Mouse (Mus musculus): ENCODE results near the gene Ankrd23. TPM values are rescaled to one million over a fixed set of nuclear protein-coding genes. Genes with fewer than 3 reads are reported as not detected.

The Ankrd23 gene
- total RNA-seq, 2 experiments from 2014 or later: 5.2 to 6.4 TPM

DNA sequence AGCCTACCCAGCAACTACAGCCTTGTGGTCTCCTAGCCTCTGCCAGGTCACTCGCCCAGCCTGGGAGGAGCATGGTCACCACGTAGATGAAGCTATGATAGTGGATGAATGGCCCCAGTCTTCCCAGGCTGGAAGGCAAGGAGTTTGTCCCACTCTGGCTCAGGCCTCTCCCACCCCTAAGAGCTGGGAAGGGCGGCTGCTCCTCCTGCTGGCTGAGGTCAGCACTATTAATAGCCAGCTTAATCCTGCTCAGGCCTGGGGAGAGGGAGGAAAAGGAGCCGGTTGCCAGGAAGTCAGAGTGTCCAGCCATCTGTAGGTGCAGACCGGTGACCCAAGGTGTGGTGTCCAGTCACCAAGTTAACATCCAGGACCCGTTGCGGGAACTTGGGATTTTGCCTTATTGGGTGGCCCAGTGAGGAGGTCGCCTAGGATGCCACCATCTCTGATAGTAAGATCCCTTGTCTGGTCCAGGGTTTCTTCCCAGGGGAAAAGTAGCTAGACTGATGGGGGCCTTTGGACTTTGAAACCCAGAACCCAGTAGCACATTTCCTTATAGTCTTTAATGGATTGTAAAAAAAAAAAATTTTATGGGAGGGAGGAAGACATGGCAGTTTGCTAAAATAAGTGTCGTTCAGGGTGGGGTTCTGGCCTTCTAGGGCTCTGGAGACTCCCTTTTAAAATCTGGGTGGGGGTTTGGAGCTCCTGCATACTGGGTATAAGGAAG is 44.1 kb downstream of the Ankrd23 start:
- DNase-seq (ENCODE audit: low spot score in 2 of 2): no peak

DNA sequence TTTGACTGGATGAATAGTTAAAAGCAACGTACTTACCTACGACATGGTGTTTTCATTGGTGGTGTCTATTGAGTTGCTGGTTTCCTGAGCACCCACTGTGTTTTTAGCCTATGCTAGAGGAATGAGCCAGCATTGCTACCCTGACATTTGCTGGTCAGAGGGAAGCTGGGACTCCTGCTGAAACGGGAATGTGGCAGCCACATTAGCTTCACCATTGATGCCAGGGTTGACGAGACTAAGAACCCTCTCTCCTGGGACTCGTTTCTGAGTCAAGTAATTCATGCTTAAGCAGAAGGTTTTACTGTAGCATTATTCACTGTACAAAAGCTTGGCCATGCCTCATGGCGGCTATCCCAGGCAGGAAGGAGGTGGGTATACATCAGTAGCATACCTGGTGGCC is 47.0 kb downstream of the Ankrd23 start:
- DNase-seq (ENCODE audit: low spot score in 2 of 2): no peak
- intact Hi-C loops (cut with DNase I): no loop called here

More for the DNA sequence above, 44.1 kb downstream of the Ankrd23 start:
- intact Hi-C loops (cut with DNase I): no loop called here

DNA sequence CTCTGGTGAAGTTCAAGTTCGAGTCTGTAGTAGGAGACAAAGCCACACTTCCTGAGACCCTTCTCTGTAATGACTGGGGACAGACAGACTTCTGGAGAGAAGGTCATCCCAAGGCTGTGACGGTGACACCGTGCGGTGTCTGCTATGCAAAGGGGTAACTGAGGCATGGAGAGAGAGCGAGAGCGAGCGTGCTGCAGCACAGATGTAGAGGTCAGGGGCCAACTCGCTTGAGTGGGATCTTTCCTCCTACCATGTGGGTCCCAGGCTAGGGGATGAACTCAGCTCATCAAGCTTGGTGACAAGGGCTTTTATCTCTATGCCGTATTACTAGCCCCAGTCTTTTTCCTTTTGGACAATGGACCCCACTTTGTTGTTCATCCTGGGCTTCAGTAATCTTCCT is 49.6 kb downstream of the Ankrd23 start:
- no peak for DNase-seq (ENCODE audit: low spot score in 2 of 2)
- intact Hi-C loops (cut with DNase I): no loop called here

DNA sequence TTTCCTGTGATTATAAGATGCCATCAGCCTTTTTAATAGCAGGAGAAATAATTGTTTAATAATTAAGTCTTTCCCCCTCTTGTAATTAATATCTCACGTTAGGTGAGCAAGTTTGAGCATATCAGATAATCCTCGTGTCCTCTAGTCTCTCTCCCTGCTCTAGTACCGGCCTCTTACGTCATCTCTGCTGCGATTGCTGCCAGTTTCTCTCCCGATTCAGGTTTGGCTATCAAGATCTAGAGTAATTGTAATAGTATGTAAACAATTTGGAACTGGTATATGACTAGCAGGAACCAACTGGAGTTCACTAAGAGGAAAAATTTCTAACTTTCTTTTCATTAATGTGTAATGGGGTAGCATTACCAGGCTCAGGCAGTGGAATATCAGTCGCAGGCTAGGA is 51.6 kb downstream of the Ankrd23 start:
- intact Hi-C loops (cut with DNase I): no loop called here
- DNase-seq (ENCODE audit: low spot score in 2 of 2): no peak

DNA sequence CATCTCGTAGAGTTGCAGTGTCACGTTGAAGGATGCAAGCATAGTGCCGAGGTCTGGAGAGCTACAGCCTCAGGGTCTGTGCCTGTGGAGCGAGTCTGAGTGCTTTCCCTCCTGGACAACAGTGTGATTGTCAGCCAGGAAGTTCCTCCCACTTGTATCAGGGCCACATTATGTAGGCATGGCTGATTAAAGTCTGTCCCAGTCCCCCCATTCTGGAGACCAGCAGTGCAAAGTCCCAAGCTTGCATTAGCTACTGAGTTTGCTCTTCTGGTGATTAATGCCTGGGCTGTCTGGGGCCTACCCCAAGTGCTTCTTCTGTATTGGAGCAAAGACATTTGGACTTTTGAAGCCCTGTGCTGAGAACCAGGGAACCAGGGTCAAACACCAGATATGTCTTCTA is 52.9 kb downstream of the Ankrd23 start:
- intact Hi-C loops (cut with DNase I): no loop called here
- DNase-seq (ENCODE audit: low spot score in 2 of 2): no peak

Small RNA genes lying within 50 kb of the gene (microRNA-seq; reads per million reads assigned to microRNA genes)
- 0 reads per million in 2 experiments for gene Gm47280

Other genes starting within 250 kb of the Ankrd23 start
- 10 to 100 TPM; 14.7 to 16.9 TPM for gene Arid5a, start 229.2 kb downstream of the Ankrd23 start, total RNA-seq (2021)
- gene Kansl3, start 167.7 kb downstream of the Ankrd23 start, total RNA-seq (2021): 10 to 100 TPM; 59.4 to 65.3 TPM
- not detected for gene Fer1l5, start 164.6 kb downstream of the Ankrd23 start, total RNA-seq (2021)
- 10 to 100 TPM; 37.4 to 41.7 TPM for gene Lman2l, start 91.6 kb downstream of the Ankrd23 start, total RNA-seq (2021)
- gene Cnnm4, start 65.3 kb downstream of the Ankrd23 start, total RNA-seq (2021): 10 to 100 TPM; 12.6 to 13.5 TPM
- gene Cnnm3, start 25.0 kb downstream of the Ankrd23 start, total RNA-seq (2021): 10 to 100 TPM; 28.7 to 30.4 TPM
- gene Gm42417, start 2.5 kb upstream of the Ankrd23 start, total RNA-seq (2021): not detected
- 10 to 100 TPM; 13.9 to 18.7 TPM for gene Ankrd39, start 10.6 kb upstream of the Ankrd23 start, total RNA-seq (2021)
- 10 to 100 TPM; 16.2 to 20.2 TPM for gene Sema4c, start 21.5 kb upstream of the Ankrd23 start, total RNA-seq (2021)
- under 1 TPM in 1 of 2 experiments, not detected in 1; 0.53 TPM for gene Fam178b, start 146.3 kb upstream of the Ankrd23 start, total RNA-seq (2021)
- 100 to 1,000 TPM; 688 to 718 TPM for gene Cox5b, start 154.6 kb upstream of the Ankrd23 start, total RNA-seq (2021)
- gene 4933424G06Rik, start 173.3 kb upstream of the Ankrd23 start, total RNA-seq (2021): 1 to 10 TPM; 1.3 to 1.7 TPM
- 100 to 1,000 TPM; 273 to 294 TPM for gene Actr1b, start 177.5 kb upstream of the Ankrd23 start, total RNA-seq (2021)
- gene Zap70, start 224.9 kb upstream of the Ankrd23 start, total RNA-seq (2021): 1 to 10 TPM; 1.7 TPM

All from left cerebral cortex, postnatal 14 days (tissue).